Mouse (Mus musculus) liver, embryonic 14.5 days (tissue): Measurements from ENCODE around the gene Rita1.

Source experiments
- CTCF ChIP-seq: IDR thresholded peaks from 2 replicates; pipeline ENCODE4 v1.5.1; 2016; ENCODE audit warnings: antibody characterized with exemption, low read depth, control low read depth
- EP300 ChIP-seq: IDR thresholded peaks from 2 replicates; pipeline ENCODE4 v1.6.1; 2016; ENCODE audit warnings: antibody characterized with exemption, low read depth

DNA sequence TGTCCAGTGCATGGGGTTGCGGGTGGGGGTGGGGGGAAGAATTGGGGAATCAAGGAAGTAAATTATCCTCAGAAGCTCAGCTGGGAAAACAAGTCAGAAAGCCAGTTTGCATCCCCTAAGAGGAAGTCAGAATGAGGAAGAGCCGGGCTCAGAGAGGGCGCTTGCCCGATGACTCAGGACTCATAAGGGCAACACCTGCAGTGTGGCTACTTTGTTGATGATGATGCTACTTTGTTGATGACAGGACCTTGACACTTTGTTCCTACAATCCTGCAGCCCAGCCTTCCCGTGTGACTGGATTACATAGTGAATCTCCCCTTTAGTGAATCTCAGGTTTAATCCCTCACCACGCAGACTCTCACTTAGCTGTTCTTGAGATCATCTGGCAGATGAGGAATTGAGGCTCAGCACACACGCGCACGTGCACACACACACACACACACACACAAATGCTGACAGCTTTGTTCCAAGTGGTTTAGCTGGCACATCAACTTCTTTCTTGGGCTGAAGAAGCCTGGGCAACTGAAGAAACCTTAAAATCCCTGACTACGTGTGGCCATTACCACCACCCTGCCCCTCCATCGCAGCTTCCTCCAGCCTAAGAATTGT, 42.0 kb downstream of the Rita1 start:
- TF ChIP-seq CTCF (no peak), EP300 (no peak)
